Mouse (Mus musculus) embryonic fibroblast, embryonic 13.5 days (primary cell): ENCODE measurements around the gene Spata4.

Experiments used
- CTCF ChIP-seq: IDR thresholded peaks from 2 replicates; pipeline ENCODE4 v1.5.1; 2011; ENCODE audit warnings: mild to moderate bottlenecking, control low read depth, low read length, moderate library complexity, borderline replicate concordance; ENCODE audit not compliant: insufficient read depth
- POLR2A ChIP-seq: IDR thresholded peaks from 2 replicates; pipeline ENCODE4 v1.6.1; 2011; ENCODE audit warnings: low read depth, mild to moderate bottlenecking, control low read depth, low read length, moderate library complexity

DNA sequence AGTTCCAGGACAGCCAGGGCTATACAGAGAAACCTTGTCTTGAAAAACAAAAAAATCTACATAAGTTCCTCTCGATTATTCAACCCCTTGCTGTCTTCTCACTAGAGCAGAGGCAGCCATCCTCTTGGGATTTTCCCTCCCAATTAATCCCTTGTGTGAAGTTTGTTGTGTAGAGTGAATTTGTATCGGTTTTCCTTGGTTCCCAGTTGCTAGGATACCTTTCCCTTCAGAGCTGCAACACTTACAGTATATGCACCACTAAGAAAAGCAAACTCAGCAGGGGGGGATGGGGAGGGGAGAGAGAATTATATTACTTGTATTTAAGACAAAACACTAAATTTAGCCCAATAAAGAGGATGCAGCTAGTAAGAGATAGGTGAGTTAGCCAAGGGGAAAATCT lies 4.5 kb upstream of the Spata4 start:
- no peak for TF ChIP-seq CTCF
- no peak for TF ChIP-seq POLR2A
